Mouse (Mus musculus) brain, embryonic 14.5 days (tissue): ENCODE data around the gene Lpp.

ENCODE experiments used
- CTCF ChIP-seq: fragments of 200-500 bp; IDR thresholded peaks from 2 replicates; pipeline ENCODE4 v1.5.1; 2012; ENCODE audit warnings: inconsistent platforms, mild to moderate bottlenecking, moderate library complexity, borderline replicate concordance; ENCODE audit not compliant: insufficient read depth, insufficient read length; ENCODE audit errors: extremely low read depth
- POLR2A ChIP-seq: fragments of 200-500 bp; IDR thresholded peaks from 2 replicates; pipeline ENCODE4 v1.6.1; 2012; ENCODE audit warnings: mild to moderate bottlenecking, inconsistent platforms, borderline replicate concordance; ENCODE audit not compliant: poor library complexity, insufficient read depth, insufficient read length, severe bottlenecking; ENCODE audit errors: extremely low read depth

GRCm38 (mm10) chr16:24567562-24567961 lies 174.3 kb downstream of the Lpp start:
- no peak for TF ChIP-seq POLR2A
- TF ChIP-seq CTCF, result no peak
